Mouse (Mus musculus) forebrain, embryonic 15.5 days (tissue): ENCODE measurements at regions not wholly inside any gene's neighbourhood (a gene's known extent, or its start where the extent isn't known, plus 50 kb on each side); places are given as distances from the start of the nearest gene placed in this dataset.

Source experiments
- ATAC-seq: fragments of 200-750 bp; cut with Nextera tagmentation; replicated peaks from 2 replicates; pipeline ENCODE4 v1.8.0; 2017; ENCODE audit warnings: mild to moderate bottlenecking, moderate TSS enrichment, moderate library complexity
- H3K27ac ChIP-seq: fragments of 300-500 bp; sonication (generic); replicated peaks from 2 replicates; pipeline ENCODE4 v1.5.1; 2015; ENCODE audit warnings: mild to moderate bottlenecking, inconsistent platforms
- H3K27me3 ChIP-seq: fragments of 300-500 bp; sonication (generic); 2 replicates; pipeline ENCODE4 v1.6.1; 2015; ENCODE audit warnings: inconsistent platforms
- H3K36me3 ChIP-seq: fragments of 300-500 bp; sonication (generic); 2 replicates; pipeline ENCODE4 v1.6.1; 2015; ENCODE audit warnings: mild to moderate bottlenecking, inconsistent platforms
- H3K4me1 ChIP-seq: fragments of 300-500 bp; sonication (generic); 2 replicates; pipeline ENCODE4 v1.6.1; 2015; ENCODE audit warnings: inconsistent platforms
- H3K4me2 ChIP-seq: fragments of 300-500 bp; sonication (generic); replicated peaks from 2 replicates; pipeline ENCODE4 v1.6.1; 2015; ENCODE audit warnings: mild to moderate bottlenecking, inconsistent platforms
- H3K4me3 ChIP-seq: fragments of 300-500 bp; sonication (generic); 2 replicates; pipeline ENCODE4 v1.5.1; 2015; ENCODE audit warnings: mild to moderate bottlenecking, inconsistent platforms
- H3K9ac ChIP-seq: fragments of 300-500 bp; sonication (generic); replicated peaks from 2 replicates; pipeline ENCODE4 v1.6.1; 2015; ENCODE audit warnings: mild to moderate bottlenecking, inconsistent platforms
- H3K9me3 ChIP-seq: fragments of 300-500 bp; sonication (generic); 2 replicates; pipeline ENCODE4 v1.6.1; 2016; ENCODE audit warnings: inconsistent platforms
- WGBS: fragments of 180-500 bp; shearing (Covaris S2); methylation state at CpG from one replicate; pipeline ENCODE4 v1.1.7; 2015; ENCODE audit warnings: mixed read lengths; 5-methylcytosine and 5-hydroxymethylcytosine counted together

GRCm38 (mm10) chr19:18444324-18444723 is 187.3 kb downstream of the Ostf1 start:
- Histone ChIP-seq H3K9ac (no peak overlapping the region), H3K36me3 (no peaks in the 10 kb centered on the region)
- WGBS = 79% methylated on average over 2 of the region's 2 CpGs

GRCm38 (mm10) chr19:18436351-18436750 is 195.3 kb downstream of the Ostf1 start:
- WGBS = 65% methylated on average over 3 of the region's 3 CpGs
- H3K9ac ChIP-seq = no peak overlapping the region
- no peak for ATAC-seq

More at GRCm38 (mm10) chr19:18444324-18444723, 187.3 kb downstream of the Ostf1 start:
- H3K27me3 ChIP-seq = no peaks in the 10 kb centered on the region
- no peaks in the 10 kb centered on the region for H3K9me3 ChIP-seq
- H3K4me1 ChIP-seq = no peaks in the 10 kb centered on the region
- H3K4me2 ChIP-seq = no peak overlapping the region
- no peak overlapping the region for H3K27ac ChIP-seq
- H3K4me3 ChIP-seq = no peak overlapping the region
- no peak for ATAC-seq

GRCm38 (mm10) chr19:18420381-18420785 is 211.2 kb downstream of the Ostf1 start:
- Histone ChIP-seq H3K27me3 (no peaks in the 10 kb centered on the region), H3K36me3 (no peaks in the 10 kb centered on the region), H3K9ac (no peak overlapping the region), H3K27ac (no peak overlapping the region), H3K4me2 (no peak overlapping the region), H3K4me1 (no peaks in the 10 kb centered on the region), H3K9me3 (no peaks in the 10 kb centered on the region), H3K4me3 (no peak overlapping the region)
- ATAC-seq = no peak
- WGBS = 83% methylated on average over 9 of the region's 9 CpGs

More at GRCm38 (mm10) chr19:18436351-18436750, 195.3 kb downstream of the Ostf1 start:
- no peaks in the 10 kb centered on the region for H3K9me3 ChIP-seq
- no peak overlapping the region for H3K27ac ChIP-seq
- H3K4me3 ChIP-seq = no peak overlapping the region
- no peaks in the 10 kb centered on the region for H3K27me3 ChIP-seq
- no peaks in the 10 kb centered on the region for H3K36me3 ChIP-seq
- H3K4me1 ChIP-seq = no peaks in the 10 kb centered on the region
- no peak overlapping the region for H3K4me2 ChIP-seq

GRCm38 (mm10) chr19:18418548-18418947 is 213.1 kb downstream of the Ostf1 start:
- H3K4me1 ChIP-seq = no peaks in the 10 kb centered on the region
- no peaks in the 10 kb centered on the region for H3K9me3 ChIP-seq
- 87% methylated on average over 6 of the region's 6 CpGs for WGBS
- H3K36me3 ChIP-seq = no peaks in the 10 kb centered on the region
- H3K27ac ChIP-seq = no peak overlapping the region
- no peak for ATAC-seq
- no peak overlapping the region for H3K9ac ChIP-seq
- no peaks in the 10 kb centered on the region for H3K27me3 ChIP-seq
- H3K4me2 ChIP-seq = no peak overlapping the region
- no peak overlapping the region for H3K4me3 ChIP-seq

- Histone ChIP-seq H3K4me1 (no peaks in the 10 kb centered on the region), H3K27me3 (no peaks in the 10 kb centered on the region), H3K4me2 (no peak overlapping the region), H3K27ac (no peak overlapping the region), H3K36me3 (no peaks in the 10 kb centered on the region), H3K4me3 (no peak overlapping the region), H3K9ac (no peak overlapping the region), H3K9me3 (no peaks in the 10 kb centered on the region)
- 80% methylated on average over 4 of the region's 4 CpGs for WGBS
- no peak for ATAC-seq
Measured at GRCm38 (mm10) chr19:18377466-18378089, 254.0 kb downstream of the Ostf1 start.

- Histone ChIP-seq H3K4me1 (no peaks in the 10 kb centered on the region), H3K9ac (no peak overlapping the region), H3K9me3 (no peaks in the 10 kb centered on the region), H3K27me3 (no peaks in the 10 kb centered on the region), H3K4me2 (no peak overlapping the region), H3K27ac (no peak overlapping the region), H3K4me3 (no peak overlapping the region), H3K36me3 (no peaks in the 10 kb centered on the region)
- no peak for ATAC-seq
- WGBS = 95% methylated on average over 6 of the region's 6 CpGs
Measured at GRCm38 (mm10) chr19:18368612-18369011, 263.0 kb downstream of the Ostf1 start.

GRCm38 (mm10) chr19:18353960-18354359 is 277.7 kb downstream of the Ostf1 start:
- H3K4me1 ChIP-seq = no peaks in the 10 kb centered on the region
- WGBS = 87% methylated on average over 3 of the region's 3 CpGs
- no peak for ATAC-seq
- no peak overlapping the region for H3K9ac ChIP-seq
- no peaks in the 10 kb centered on the region for H3K9me3 ChIP-seq
- H3K36me3 ChIP-seq = no peaks in the 10 kb centered on the region
- no peak overlapping the region for H3K4me2 ChIP-seq
- no peak overlapping the region for H3K4me3 ChIP-seq
- no peak overlapping the region for H3K27ac ChIP-seq
- H3K27me3 ChIP-seq = no peaks in the 10 kb centered on the region

- no peaks in the 10 kb centered on the region for H3K27me3 ChIP-seq
- 84% methylated on average over 2 of the region's 2 CpGs for WGBS
- no peak overlapping the region for H3K9ac ChIP-seq
- H3K4me1 ChIP-seq = no peaks in the 10 kb centered on the region
- H3K9me3 ChIP-seq = no peaks in the 10 kb centered on the region
- H3K36me3 ChIP-seq = no peaks in the 10 kb centered on the region
- no peak overlapping the region for H3K27ac ChIP-seq
- no peak for ATAC-seq
- H3K4me3 ChIP-seq = no peak overlapping the region
- no peak overlapping the region for H3K4me2 ChIP-seq
Measured at GRCm38 (mm10) chr19:18345735-18346134, 285.9 kb downstream of the Ostf1 start.

- no peak for ATAC-seq
- H3K4me1 ChIP-seq = no peaks in the 10 kb centered on the region
- no peaks in the 10 kb centered on the region for H3K9me3 ChIP-seq
- H3K36me3 ChIP-seq = no peaks in the 10 kb centered on the region
- H3K27me3 ChIP-seq = no peaks in the 10 kb centered on the region
- H3K4me3 ChIP-seq = no peak overlapping the region
- no peak overlapping the region for H3K4me2 ChIP-seq
- no peak overlapping the region for H3K9ac ChIP-seq
- H3K27ac ChIP-seq = no peak overlapping the region
Measured at GRCm38 (mm10) chr19:18343647-18344046, 288.0 kb downstream of the Ostf1 start.

GRCm38 (mm10) chr19:18343003-18343402 is 288.6 kb downstream of the Ostf1 start:
- no peaks in the 10 kb centered on the region for H3K36me3 ChIP-seq

GRCm38 (mm10) chr19:18337819-18338555 is 293.6 kb downstream of the Ostf1 start:
- 93% methylated on average over 7 of the region's 7 CpGs for WGBS

More at GRCm38 (mm10) chr19:18343003-18343402, 288.6 kb downstream of the Ostf1 start:
- H3K9ac ChIP-seq = no peak overlapping the region
- ATAC-seq = no peak
- H3K4me1 ChIP-seq = no peaks in the 10 kb centered on the region
- no peak overlapping the region for H3K4me3 ChIP-seq
- no peaks in the 10 kb centered on the region for H3K27me3 ChIP-seq
- H3K4me2 ChIP-seq = no peak overlapping the region
- WGBS = 87% methylated on average over 1 of the region's 1 CpGs
- no peak overlapping the region for H3K27ac ChIP-seq
- no peaks in the 10 kb centered on the region for H3K9me3 ChIP-seq

GRCm38 (mm10) chr19:18336637-18337036 is 295.0 kb downstream of the Ostf1 start:
- Histone ChIP-seq H3K4me1 (peaks cover 7% of the 10 kb centered on the region), H3K4me3 (no peak overlapping the region), H3K4me2 (no peak overlapping the region), H3K27me3 (no peaks in the 10 kb centered on the region), H3K27ac (no peak overlapping the region), H3K36me3 (no peaks in the 10 kb centered on the region), H3K9me3 (no peaks in the 10 kb centered on the region), H3K9ac (no peak overlapping the region)
- ATAC-seq = no peak
- WGBS = 90% methylated on average over 4 of the region's 4 CpGs

More at GRCm38 (mm10) chr19:18337819-18338555, 293.6 kb downstream of the Ostf1 start:
- no peaks in the 10 kb centered on the region for H3K27me3 ChIP-seq
- ATAC-seq = no peak
- peaks cover 7% of the 10 kb centered on the region for H3K4me1 ChIP-seq
- H3K9ac ChIP-seq = no peak overlapping the region
- no peak overlapping the region for H3K4me2 ChIP-seq
- no peak overlapping the region for H3K27ac ChIP-seq
- no peaks in the 10 kb centered on the region for H3K9me3 ChIP-seq
- H3K36me3 ChIP-seq = no peaks in the 10 kb centered on the region
- H3K4me3 ChIP-seq = no peak overlapping the region
